Mouse (Mus musculus) bone marrow, adult 2 months (tissue): ENCODE results near the gene Gng2. TPM values are rescaled to one million over a fixed set of nuclear protein-coding genes. Genes with fewer than 3 reads are reported as not detected.

Source experiments
- H3K27ac ChIP-seq: fragments of 200-500 bp; 2 replicates; pipeline ENCODE4 v1.5.1; 2012; ENCODE audit warnings: low read depth, mild to moderate bottlenecking, control low read depth, inconsistent platforms, low read length; ENCODE audit not compliant: control insufficient read depth, poor library complexity, insufficient read depth
- H3K4me1 ChIP-seq: fragments of 200-500 bp; 2 replicates; pipeline ENCODE4 v1.6.1; 2011; ENCODE audit warnings: low read length; ENCODE audit not compliant: control insufficient read depth, insufficient read depth
- H3K4me3 ChIP-seq: fragments of 200-500 bp; replicated peaks from 2 replicates; pipeline ENCODE3; 2011; ENCODE audit warnings: mild to moderate bottlenecking, low read depth, low read length, control low read depth; ENCODE audit not compliant: control insufficient read depth
- CTCF ChIP-seq: fragments of 200-500 bp; IDR thresholded peaks from 2 replicates; pipeline ENCODE4 v1.5.1; 2011; ENCODE audit warnings: low read length, control low read depth; ENCODE audit not compliant: control insufficient read depth, insufficient read depth
- POLR2A ChIP-seq: fragments of 200-500 bp; IDR thresholded peaks from 2 replicates; pipeline ENCODE4 v1.6.1; 2011; ENCODE audit warnings: low read depth, mild to moderate bottlenecking, control low read depth, low read length, borderline replicate concordance; ENCODE audit not compliant: control insufficient read depth
- WGBS: fragments of 180-500 bp; shearing (Covaris S2); methylation state at CpG from one replicate; pipeline ENCODE4 v1.1.7; 2018; 5-methylcytosine and 5-hydroxymethylcytosine counted together
- polyA plus RNA-seq: library from polyadenylated mRNA; stranded (reverse); fragments of >200 nt; gene quantifications from 2 replicates; pipeline ENCODE4 v1.2.4, GENCODE M21; 2011; ENCODE audit warnings: low replicate concordance; ENCODE audit not compliant: missing spikeins, insufficient read depth, insufficient read length

Gene Gng2
- polyA plus RNA-seq, result 8.7 and 23.1 TPM in 2 replicates

DNA sequence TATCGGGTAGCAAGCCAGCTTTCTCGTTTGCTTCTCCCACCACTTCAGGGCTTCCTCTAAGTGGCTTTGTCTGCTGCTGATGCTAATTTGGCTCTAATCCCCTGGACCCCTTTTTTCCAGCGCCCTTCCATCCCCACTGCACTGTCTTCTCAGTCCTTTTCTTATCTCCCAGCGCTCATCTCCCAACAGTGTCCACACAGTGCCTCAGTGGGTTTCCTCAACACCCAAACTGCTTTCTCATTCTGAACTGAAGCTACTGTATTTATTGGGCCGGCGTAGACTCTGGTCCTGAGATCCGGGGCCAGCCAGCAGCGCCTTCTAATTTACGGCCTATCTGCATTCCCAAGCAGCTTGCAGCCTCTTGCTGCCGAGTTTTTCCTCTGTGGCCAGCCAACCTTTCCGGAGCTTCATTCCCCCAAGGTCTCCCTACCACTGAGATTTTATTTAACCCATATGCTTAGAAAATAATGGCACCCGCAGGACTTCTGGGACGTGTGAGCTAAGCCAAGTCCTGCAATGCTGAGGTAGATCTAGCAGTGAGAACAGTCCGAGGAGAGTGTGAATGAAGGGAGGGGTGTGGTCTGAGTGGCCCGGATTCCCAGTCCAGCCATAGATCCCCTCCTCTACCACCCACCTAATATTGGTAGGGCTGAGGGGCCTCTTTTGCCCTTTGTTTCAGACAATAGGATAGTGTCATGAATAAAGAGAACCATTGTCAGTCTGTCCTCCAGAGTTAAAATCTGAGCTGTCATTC, at the start of gene Gng2:
Gng2 (minus strand) TSS at position 357 of the 754 bp plus-strand sequence.
- Histone ChIP-seq H3K27ac (peak within 1 kb of the TSS; percentile 73), H3K4me1 (peaks cover 4% of the 10 kb centered on the region), H3K4me3 (peak within 1 kb of the TSS; percentile 95)
- TF ChIP-seq CTCF (no peak), POLR2A (no peak)
- 40% methylated on average over 15 of the region's 15 CpGs for WGBS

DNA sequence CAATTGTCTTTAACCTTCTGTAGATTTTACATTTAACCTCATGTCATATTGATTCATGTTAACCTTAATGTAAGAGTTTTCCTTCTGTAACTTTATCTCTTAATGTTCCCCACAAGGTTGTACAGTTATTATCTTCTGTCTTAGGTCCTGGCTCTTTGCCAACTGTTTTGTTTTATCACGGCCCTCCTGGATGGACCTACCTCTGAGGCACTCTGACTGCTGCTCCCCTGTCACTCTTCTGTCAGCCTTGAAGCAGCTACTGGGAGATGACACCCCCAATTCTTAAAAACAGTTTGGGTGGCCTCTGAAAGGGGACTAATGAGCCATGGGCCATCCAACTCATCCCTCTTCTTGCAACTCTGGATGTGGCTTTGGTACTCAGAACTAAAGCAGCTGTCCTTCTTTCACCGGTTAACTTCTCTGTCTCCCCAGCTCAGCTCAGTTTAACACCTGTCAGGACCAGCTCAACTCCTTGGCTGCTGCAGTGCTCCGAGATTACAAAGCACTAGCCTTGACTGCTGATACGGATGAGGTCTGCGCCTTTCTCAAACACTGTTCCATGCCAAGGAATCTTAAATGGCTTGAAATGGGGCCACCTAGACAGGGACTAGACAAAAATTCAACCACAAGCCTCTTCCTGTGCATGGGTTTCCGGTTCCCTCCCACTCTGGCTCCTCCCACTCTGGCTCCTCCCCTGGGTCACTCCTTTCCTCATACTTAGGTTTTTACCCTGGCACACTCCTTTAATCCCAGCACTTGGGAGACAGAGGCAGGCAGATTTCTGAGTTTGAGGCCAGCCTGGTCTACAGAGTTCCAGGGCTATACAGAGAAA, 47.7 kb upstream of the Gng2 start:
- 4% methylated on average over 6 of the region's 6 CpGs for WGBS
- H3K4me3 ChIP-seq, result peak overlapping the region; percentile 32
- peak overlapping the region; percentile 11 for H3K27ac ChIP-seq
- TF ChIP-seq CTCF (no peak), POLR2A (no peak)
- H3K4me1 ChIP-seq, result peaks cover 4% of the 10 kb centered on the region

- whole genome bisulfite sequencing, result 87% methylated on average over 2 of the region's 2 CpGs
- Histone ChIP-seq H3K4me1 (peaks cover 4% of the 10 kb centered on the region), H3K4me3 (no peak overlapping the region), H3K27ac (no peak overlapping the region)
- TF ChIP-seq POLR2A (no peak), CTCF (no peak)
Observed at GRCm38 (mm10) chr14:20023939-20024338, 46.5 kb upstream of the Gng2 start.

DNA sequence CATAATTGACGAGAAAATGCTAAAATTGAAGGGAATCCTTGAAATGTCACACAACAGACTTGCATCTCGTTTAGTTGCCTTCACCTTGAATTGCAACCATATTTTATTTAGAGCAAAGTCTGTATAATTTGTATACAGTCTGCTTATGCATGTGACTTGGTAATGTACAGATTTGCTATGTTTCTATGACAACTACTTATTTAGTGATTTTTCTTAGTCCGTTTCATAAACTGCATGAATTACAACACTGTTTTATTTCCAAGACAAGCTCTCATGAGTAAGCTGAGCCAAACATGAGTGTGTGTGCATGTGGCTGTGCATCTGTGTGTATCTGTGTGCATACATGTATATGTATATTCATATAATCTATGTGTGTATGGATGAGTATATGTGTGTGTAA, 42.1 kb upstream of the Gng2 start:
- 67% methylated on average over 3 of the region's 3 CpGs for WGBS
- Histone ChIP-seq H3K4me3 (no peak overlapping the region), H3K27ac (no peak overlapping the region), H3K4me1 (no peaks in the 10 kb centered on the region)
- TF ChIP-seq POLR2A (no peak), CTCF (no peak)

DNA sequence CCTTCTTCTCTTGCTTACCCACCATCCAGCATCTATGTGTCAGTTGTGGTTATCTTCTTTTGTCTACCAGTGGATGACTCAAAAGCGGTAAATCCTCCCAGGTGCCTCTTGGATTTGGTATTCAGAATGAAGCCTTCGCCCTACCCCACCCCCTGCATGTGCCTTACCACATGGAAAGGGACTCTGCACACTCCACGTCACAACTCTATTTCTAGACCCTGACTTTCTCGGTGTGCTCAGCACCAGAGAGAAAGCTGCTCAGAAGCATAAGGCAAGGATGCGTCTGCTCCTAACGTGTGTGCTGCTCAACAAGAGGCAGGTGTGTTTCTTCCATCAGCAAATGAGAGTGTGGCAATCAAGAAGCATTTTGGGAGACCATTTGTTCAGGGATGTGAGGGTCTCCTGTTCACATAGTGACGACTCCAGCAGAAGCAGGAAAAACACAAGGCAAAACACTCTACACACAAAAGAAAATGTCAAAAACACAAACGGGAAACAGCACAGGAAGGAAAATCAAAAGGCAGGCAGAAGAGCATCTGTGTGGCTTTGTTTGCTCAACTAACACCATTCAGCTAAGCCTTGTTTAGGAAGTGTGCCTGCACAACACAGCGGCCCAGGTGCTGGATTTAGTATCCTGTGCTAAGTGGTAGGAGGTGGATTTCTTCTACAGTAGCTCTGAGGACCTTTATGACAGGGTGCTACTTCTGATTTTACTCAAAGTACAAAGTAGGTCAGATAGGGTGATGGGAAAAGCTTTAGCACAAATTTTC, 35.3 kb upstream of the Gng2 start:
- Histone ChIP-seq H3K27ac (no peak overlapping the region), H3K4me1 (no peaks in the 10 kb centered on the region; the same call in 1 of the 2 replicates), H3K4me3 (no peak overlapping the region)
- no peak for TF ChIP-seq POLR2A
- no peak for TF ChIP-seq CTCF
- 54% methylated on average over 9 of the region's 9 CpGs for WGBS

DNA sequence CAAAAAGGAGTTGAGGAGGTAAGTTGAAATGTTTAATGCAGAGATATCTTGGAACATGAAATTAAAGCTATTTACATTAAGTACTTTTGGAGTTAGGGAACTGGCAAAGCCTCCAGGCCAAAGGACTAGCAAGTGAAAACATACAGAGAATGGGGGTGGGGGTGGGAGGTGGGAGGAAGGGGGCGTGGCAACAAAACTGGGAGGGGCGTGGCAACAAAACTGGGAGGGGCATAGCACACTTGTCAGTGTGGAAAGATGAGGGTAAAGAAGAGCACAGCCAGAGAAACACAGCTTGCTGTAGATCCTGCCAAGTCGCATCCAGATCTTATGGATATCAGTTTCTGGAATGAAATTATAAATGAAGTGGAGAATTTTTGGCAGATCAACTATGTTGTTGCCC, 30.0 kb upstream of the Gng2 start:
- no peak overlapping the region for H3K27ac ChIP-seq
- H3K4me1 ChIP-seq, result no peaks in the 10 kb centered on the region; the same call in 1 of the 2 replicates
- no peak overlapping the region for H3K4me3 ChIP-seq
- 75% methylated on average over 3 of the region's 3 CpGs for WGBS
- TF ChIP-seq CTCF (no peak), POLR2A (no peak)

DNA sequence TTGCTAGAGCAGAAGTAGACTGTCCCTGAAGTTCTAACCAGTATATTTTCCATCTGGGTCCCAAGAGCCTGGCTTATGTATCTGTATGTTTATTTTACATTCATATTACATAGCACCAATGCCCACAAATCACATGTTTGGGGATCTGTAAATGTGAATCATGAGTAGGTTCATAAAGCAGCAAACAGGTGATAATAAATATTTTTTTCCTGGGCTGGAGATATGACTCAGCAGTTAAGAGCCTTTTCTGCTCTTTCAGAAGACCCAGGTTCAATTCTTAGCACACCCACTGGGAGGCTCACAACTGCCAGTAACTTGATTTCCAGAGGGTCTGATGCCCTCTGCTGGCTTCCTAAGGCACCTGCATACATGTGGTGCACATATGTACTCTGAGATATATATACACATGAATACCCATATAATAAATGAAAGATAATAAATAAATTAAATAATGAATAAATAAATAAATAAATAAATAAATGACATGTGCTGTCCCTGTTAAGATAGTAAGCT, 27.4 kb upstream of the Gng2 start:
- Histone ChIP-seq H3K27ac (no peak overlapping the region), H3K4me1 (no peaks in the 10 kb centered on the region; the same call in none of the 2 replicates), H3K4me3 (no peak overlapping the region)
- no peak for TF ChIP-seq POLR2A
- 0 out of 2 replicates have a peak, but pooled peaks have one; percentile 7 for TF ChIP-seq CTCF
